Mouse (Mus musculus) right cerebral cortex, postnatal 25 days (tissue): ENCODE data around the gene Lman1l.

Source experiments
- DNase-seq: peaks from one replicate; pipeline ENCODE4 v3.0.0; 2022

The Lman1l gene

DNA sequence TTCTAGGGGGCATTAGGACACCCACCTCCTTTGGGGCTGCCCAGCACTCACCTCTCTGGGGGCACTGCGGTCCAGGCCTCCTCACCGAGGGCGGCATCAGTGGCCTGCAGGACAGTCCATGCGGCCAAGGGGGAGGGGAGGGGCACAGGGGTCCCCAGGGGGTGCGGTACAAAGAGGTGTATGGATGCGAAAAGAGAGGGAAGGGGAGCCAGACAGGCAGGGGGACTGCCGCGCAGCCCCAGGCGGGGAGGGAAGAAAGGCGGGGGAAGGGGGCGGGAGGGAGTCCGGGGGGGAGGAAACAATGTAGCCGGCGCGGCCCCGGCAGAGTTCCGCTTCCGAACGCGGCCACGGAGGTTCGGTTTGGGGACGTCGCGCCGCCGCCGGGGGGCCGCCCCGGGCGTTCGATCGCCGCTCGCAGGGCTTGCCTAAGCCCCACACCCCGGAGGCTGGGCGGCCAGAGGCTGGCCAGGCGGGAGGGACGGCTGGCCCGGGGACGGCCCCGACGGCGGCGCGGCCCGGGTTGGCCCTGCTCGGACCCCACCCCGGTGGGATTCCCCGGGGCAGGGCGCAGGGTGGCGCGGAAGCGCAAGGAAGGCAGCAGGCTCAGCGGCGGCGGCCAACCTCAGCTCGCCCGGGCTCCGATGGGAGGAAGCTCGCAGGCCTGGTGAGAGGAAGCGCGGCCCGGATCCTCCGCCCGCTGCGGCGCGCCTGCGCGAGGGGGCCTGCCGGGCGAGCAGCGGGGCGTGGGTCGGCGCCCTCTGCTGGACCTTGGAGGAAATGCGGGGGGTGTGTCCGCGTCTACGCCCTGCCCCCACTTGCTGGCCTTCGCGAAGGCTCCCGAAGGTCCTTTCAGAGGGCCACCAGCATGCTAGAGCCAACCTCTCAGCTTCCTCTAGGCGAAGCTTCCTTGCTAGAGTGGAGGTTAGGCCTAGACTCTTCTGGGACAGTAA lies 24.6 kb upstream of the Lman1l start:
- peak; percentile 92 for DNase-seq

DNA sequence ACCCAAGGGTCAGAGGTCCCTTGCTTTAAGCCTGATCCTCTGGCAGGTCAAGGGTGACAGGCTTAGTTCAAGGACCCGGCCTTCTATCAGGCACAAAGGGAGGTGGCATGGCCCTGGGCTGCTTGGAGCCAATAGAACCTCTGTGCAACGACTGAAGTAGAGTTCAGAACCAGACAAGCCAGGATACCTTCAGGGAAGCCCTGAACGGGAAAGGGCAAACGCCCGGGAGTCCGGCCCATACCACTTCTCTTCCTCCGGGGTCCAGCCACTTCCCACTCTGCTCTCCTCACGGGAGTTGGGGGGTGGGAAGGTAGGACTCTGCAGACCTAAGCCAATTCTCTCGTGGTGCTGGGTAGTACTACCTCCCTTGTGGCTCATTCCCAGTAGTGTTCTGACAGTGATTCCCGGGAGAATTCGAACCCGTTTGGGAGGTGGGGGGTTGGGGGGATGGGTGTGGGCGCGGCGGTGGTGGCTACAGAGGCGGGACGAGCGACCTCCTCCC lies 23.9 kb upstream of the Lman1l start:
- DNase-seq: no peak

DNA sequence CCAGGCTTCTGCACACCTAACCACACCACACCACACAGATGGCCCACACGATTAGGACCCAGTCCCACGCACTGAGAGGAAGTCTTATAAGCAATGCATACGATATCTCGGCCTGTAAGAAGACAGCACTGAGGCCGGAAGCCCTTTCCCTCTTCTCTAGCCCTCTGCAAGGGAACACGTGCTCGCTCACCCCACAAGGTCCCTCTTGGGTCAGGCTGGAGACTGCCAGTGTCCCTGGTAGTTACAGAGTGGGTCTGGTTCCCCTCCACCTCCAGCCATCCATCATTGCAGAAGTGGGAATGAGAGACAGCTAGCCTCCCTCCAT lies 23.2 kb upstream of the Lman1l start:
- no peak for DNase-seq

DNA sequence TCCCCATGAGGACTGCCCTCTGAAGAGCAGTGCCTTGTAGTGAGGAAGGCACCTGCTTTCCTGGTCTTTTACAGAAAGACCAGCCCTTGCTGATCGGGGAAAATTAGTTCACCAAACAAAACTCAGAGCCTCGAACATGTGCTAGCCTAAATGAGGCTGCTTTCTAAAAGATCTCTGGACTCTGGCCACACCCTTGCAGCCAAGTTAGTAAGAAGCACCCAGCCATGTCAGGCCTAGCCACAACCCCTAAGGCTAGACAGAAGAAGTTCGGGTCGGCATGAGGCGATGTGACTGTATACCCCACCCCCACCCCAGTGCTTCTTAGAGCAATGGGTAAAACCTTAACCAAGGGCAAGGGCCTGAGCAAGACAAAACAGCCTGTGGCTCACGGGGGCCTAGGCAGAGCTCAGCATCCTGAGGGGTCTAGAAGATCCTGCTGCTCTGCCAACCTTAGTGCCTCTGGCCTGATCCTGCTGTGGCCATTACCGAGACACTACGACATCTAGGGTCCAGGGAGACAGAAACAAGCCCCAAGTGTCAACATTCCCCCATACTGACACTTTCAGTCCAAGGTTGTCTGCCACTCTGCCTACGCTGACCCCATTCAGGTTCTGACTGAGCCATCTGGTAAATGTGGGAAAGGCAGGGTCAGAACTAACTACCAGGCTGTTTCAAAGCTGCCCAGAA lies 22.7 kb upstream of the Lman1l start:
- no peak for DNase-seq

DNA sequence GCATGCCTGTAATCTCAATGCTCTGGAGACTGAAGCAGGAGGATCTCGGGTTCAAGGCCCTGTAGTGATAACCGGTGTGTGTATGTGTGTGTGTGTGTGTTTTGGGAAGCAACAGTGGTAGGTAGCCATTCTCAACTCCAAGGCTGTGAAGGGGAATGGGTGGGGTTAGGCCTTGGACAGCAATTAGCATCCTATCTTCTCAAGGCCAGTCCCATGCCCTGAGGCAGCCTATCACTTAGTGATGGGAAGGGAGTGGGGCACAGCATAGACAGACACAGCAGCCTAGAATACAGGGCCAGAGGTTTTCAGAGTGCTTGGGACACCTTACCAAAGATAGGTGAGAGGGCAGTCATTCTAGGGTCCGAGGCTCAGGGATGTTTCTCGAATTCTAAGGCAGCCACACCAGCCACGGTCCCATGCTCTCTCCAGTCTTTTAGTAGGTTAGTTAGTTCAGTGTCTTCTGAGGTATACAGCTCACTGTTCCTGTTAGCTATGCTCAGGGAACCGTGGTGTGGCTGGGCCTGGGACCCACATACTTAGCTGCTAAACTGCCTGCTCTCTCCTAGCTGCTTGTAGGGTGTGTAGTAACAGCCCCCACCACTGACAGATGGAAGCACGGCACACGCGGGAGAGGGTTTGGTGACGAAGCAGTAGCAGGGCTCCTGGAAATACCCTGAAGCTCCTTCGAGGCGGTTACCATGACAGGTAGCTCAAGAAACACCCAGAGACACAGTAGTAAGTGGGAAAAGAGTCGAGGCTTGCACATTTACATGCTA lies 21.4 kb upstream of the Lman1l start:
- DNase-seq: no peak

DNA sequence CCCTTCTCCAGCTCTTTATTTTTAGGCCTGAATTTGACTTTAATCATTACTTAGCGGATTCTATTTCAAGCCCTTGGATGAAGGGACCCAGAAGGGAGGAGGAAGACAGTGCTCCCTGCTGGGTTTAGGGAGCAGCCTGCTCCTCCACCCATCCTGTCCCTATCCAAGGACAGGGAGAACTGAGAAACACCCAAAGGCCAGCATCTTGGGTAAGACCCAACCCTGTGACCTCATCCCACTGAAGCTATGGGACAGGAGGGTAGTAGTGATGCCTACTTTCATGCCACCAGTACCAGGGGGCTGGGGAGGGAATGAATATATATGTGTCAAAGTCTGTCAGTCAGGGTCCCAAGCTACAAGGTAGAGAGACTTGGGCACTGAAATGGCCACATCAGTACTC lies 20.4 kb upstream of the Lman1l start:
- DNase-seq: no peak

DNA sequence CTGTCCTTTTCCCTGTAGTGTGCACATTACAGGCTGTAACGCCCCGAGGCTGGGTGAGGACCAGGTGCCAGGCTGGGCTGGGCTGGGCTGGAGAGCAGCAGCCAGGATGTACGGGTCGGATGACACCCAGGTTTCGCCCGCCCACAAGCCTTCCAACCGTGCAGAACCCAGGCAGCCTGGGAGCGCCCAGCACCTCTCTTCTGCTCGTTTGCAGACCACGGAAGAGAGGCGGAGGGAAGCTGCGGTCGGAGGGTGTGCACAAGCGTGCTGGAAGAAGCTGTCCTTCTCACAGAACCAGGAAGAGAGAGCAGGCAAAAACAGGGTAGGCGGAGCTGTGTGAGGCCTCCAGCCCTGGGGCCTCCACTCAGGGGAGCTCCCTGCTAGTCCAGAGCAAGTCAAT lies 19.8 kb upstream of the Lman1l start:
- DNase-seq: no peak

DNA sequence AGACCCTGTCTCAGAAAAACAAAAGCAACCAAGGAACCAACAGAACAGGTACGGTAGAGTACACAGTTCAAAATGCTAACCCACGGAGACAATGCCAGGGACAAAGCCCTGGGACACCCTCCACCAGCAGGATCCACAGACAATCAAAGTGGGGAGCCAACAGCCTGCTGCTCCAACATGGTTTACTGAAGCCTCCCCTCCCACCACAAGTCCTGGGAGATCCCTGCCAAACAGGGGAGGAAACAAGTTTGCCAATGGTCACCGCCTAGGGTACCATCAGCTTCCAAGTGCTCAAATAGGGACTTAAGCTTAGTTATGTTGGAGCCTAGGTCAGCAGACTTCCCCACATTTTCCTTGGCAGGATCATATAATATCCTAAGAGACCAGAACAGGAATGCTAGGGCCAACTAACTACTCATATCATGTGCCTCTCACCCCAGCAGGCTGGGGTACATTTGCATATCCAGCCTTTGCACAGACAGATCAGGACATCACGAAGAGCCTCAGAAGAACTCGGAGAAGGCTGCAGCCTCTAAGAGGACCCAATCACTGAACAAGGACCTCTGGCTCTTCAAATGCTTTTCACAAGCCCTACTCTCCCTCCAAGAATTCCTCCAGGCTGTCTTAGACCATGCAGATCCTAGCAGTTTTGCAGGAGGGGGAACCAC lies 19.2 kb upstream of the Lman1l start:
- DNase-seq: no peak

DNA sequence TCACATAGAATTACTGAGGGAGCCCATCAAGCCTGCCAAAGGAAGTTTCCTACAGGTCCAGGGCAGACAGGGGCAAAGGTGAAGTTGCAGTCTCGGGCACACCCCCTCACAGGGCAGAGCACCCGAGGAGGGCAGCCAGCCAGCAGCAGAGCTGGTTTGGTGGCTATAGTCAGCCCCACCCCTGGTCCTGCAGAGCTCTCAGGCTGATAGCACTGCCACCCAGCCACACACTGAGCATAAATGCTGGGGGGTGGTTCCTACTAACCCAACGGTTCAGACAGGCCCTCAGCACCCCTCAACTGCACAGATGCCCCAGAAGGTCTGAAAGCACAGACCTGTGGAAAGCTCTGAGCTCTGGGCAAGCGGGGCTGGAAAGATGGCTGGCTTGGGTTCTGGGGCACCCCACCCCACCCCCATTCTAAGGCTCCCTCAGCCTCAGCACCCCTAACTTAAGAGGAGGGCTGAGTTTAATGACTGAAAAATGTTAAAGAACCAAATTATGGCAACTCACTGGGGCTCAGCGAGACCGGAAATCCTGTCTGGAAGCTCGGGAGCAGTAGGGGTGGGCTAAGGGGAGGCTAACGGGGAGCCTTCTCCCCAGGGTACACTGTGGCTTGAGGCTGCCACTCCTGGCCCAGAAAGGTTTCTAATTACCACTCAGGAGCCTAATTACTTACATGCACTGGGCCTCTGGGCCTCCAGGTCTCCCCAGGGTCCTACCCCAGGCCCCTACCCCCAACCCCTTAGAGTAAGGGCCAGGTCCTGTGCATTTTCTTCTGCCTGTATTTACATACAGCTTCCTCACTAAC lies 18.3 kb upstream of the Lman1l start:
- DNase-seq: no peak

DNA sequence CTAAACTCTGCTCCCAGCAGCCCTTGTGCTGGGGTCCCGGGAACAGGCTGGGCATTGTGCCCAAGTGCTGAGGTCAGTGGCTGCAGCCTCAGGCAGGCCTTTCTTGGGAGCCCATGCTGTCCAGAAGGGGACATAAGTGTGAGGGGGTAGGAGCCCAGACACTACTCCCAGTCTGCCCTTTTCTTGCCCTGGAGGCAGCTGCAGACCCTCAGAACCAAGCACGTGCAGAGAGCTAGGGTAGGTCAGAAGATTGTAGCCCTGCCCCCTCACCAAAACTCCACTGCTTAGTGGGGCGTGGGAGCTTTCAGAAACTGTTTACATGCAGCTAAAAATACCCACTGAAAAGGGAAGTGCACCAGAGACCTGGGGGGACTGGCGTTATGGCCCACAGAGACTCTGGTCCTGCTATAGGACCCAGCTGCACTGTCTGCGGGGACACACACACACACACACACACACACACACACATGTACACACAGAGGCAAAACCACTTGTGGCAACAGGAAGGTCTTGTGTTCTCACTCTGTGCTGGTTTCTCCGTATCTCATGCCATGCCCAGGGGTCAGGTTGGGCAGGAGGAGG lies 17.3 kb upstream of the Lman1l start:
- no peak for DNase-seq

DNA sequence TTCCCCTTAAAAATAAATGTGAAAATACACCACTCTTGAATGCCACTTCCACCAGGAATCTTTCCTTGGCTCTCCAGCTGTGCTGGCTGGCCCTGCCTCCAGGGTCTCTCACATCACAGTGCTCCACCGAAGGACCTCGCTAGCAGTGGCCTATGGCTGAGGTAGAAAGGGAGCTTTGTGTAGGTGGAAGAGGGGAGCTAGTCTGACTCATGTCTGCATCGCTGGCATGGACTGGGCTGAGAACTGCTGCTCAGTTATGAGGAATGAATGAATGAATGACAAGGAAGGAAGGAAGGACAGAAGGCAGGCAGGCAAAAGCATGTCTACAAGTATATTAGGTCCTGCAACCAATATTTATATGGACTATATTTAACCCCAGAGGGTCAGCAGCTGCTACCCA lies 16.7 kb upstream of the Lman1l start:
- DNase-seq: no peak

DNA sequence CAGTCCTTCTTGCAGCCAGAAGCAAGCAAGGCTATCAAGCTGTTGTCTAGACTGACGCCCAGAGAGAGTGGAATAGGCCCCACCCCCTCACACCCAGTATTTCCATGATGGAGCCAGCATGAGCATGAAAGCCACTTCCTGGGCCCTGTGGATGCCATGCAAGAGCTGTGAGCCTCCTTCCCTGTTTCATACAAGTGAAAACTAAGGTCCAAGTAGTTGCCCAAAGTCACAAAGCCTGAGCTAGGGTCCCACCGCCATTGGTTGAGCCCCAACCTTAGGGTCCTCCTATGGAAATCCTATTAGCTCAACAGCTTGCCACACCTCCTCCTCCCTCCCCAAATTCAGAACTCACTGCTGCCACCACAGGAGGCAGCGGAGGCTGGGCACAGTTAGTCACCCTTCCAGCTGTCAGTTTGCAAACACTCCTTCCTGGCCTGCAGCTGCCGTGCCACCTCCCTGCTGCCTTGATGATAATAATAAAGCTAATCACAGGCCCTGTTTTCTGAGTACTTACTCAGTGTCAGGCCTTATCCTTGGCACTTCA lies 13.0 kb upstream of the Lman1l start:
- DNase-seq: peak; percentile 49

DNA sequence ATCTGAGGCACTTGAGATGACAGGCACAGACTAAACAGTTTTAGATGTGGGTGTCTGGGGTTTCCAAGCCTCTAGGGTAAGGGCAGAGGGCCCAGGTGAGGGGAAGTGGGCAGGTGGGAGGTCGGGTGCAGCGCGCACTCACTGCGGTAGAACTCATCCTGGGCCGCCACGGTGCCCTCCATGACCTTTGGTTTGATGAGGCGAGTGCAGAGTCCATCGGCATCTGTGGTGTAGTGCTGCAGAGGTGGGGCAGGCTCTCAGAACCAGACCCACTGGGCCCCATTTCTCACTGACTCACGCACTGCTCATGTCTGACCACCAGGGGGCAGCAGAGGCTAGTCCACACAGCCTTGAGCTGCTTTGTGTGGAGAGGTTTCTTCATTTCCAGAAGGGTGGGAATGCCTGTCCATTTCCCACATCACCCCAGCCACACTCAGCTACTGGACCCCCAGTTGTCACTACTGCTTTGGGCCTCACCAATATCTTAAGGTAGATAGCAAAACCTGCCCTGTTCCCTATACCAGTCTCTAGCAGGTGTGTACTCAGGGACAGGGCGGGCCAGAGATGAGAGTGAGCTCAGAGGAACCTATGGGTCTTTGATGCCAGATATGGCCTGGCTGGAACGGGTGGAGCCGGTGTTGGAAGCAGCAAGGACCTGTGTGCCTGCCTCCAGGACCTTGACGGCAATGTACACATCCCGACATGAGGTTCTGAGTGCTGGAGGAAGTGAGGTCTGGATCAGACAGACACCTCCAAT lies 8.7 kb upstream of the Lman1l start:
- peak; percentile 77 for DNase-seq

DNA sequence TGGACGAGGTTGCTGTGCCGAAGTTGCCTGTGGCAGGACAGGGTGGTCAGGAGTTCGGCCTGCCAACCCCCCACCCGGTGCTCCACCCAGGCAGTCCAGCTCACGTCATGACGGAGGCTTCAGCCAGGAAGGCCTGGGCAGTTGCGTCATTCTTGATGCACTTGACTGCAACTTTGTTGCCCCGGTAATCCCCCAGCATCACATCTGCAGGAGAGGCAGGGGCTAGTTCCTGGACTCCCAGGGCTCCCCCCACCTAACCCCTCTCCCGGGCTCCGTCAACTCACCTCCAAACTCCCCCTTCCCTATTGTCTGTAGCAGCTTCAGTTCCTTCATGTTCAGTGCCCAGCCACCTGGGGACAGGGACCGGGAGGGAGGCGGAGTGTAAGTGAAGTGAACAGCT lies 8.1 kb upstream of the Lman1l start:
- no peak for DNase-seq

DNA sequence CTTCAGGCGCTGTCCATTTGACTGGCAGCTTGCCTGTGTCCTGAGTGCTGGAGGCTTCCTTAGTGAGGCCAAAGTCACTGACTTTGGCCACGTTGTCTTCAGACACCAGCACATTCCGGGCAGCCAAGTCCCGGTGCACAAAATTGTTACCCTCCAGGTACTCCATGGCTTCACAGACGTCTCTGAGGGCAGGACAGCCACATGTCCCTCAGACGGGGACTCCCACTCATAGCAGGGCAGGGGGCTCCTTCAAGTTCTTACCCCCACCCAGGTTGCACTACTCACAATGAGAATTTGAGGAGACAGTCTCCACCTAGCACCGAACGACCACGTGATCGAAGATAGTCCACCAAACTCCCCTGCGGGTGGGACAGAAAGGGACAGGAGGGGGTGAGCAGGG lies 7.3 kb upstream of the Lman1l start:
- DNase-seq: no peak

DNA sequence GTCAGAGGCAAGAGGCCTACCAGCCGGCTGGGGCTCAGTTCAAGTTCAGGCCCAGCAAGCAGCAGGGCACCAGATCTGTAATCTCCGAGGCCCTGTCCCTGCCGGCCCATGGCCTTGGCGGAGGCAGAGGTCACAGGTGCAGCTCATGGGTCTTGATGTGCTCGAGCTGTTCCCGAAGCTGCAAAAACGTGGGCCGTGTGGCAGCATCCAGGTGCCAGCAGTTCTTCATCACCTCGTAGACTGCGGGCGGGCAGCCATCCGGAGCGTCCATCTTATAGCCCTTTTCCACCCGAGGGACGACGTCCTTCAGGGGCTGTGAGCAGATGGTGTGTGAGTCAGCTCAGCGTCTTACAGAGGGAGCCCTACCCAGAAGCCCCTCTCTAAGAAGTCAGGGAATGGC lies 6.6 kb upstream of the Lman1l start:
- DNase-seq: no peak

DNA sequence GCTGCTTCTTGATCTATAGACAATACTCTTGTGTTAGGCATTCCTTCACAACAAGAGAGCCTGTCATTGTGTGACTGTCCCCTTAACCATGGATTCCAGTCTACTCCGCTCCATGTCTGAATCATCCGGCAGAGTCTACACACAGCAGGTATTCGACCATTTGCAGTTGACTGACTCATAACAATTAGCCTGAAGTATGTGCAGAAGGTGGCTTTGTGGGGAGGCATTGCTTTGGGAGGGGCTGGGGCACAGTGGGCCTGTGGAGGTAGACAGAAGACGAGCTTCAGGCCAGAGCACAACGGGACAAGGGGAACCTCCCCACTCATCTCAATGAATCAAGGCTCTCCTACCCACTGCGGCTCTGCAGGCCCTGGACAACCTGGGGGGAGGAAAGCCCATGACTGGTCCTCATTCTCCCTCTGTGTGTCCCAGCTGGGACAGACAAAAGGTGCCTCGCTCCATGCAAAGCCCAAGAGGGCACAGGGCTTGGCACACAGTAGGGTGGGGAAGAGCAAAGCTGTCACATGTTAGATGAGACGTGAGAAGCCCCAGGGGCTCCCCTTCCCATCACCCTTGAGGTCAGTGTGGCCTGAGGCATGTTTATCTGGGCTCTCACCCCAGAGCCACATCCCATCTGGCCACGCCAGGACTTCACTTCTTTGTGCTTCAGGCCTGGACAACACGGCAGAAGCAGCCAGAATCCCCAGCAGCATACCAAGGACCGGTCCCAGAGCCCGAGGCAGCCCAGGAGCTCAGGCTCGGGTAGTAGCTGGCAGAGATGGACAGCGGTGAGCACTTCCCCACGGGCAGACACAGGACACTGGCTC lies 5.3 kb upstream of the Lman1l start:
- DNase-seq: no peak

DNA sequence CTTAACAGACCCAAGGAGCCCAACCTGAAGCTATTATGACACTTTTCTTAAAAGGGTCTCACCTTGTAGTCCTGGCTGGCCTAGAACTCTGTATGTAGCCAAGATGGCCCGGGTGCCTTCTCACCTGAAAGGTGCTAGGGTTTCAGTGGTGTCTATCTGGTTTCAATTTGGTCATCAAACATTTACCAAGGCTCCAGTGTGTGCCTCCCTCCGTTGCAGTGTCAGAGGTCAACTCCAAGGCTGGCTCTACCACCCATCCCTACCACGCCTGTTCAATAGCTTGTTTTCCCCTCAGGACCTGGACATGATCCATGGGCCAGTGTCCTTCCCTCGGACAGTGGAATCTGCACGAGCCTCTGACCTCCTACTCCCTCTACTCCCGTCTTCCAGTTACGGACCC lies 3.7 kb upstream of the Lman1l start:
- no peak for DNase-seq

DNA sequence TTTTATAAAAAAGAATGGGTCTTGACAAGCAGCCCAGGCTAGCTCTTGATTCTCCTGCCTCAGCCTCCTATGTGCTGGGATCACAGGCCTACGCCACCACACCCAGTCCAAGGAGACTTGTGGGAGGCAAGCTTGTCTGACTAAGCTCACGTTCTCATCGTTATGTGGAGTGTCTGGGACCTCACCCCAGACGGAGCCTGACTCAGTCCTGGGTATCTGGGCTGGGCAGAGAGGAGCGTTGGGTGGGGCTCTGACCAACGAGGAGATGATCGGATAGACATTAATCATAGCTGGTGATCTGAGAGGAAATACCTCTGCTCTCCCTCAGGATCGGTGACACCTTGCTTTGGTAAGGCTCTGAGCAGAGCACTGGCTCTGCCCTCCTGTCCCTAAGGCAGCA lies 1.7 kb downstream of the Lman1l start:
- DNase-seq: no peak
